In the genomic region with DNA sequence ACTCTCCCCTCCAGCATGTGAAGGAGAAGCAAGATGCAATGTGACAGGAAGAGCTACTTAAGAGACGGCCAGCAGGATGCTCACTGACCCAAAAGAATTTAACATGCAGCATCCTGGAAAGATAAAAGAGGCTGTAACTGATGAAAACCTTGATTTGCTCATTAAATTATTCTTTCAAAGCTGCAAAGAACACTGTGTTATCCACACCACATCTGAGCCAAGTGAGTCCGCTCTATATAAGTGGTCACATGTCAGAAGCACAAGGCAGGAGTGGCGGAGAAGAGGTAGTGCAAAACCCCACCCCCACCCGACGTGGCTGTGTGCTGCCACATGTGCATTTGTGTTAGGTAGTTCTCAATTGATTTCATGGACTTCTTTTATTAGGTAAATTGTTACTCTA, we compare ENCODE assay signal across 20 mouse cellular contexts.
DNase-seq lines count a peak whose midpoint lies in the region; ATAC-seq lines count a peak whose summit lies in the region.
"Had no signal": no experiment of that assay in that cellular context is flagged by ENCODE, and none has a peak within 500 bp of the region (broad histone marks: within the 10 kb centered on the region; RNA-seq: fewer than 3 reads in every experiment).

No protein-coding gene starts in this region.

- whole genome bisulfite sequencing in midbrain, embryonic 13.5 days = 49% methylated on average over 5 of the region's 5 CpGs
- 69% methylated on average over 5 of the region's 5 CpGs for WGBS in midbrain, embryonic 10.5 days
- 61% methylated on average over 5 of the region's 5 CpGs for WGBS in embryonic facial prominence, embryonic 10.5 days

- H3K36me3 ChIP-seq in midbrain, embryonic 13.5 days = no peaks in the 10 kb centered on the region
- H3K36me3 ChIP-seq in midbrain, embryonic 10.5 days = no peaks in the 10 kb centered on the region
- H3K36me3 ChIP-seq in embryonic facial prominence, embryonic 10.5 days (replicated peaks) = no peaks in the 10 kb centered on the region
- H3K36me3 ChIP-seq: G1E; heart, embryonic 13.5 days; hindbrain, embryonic 15.5 days had no signal

- no peaks in the 10 kb centered on the region for H3K9me3 ChIP-seq in midbrain, embryonic 13.5 days
- H3K9me3 ChIP-seq in midbrain, embryonic 10.5 days (replicated peaks) = no peaks in the 10 kb centered on the region
- H3K9me3 ChIP-seq in embryonic facial prominence, embryonic 10.5 days = no peaks in the 10 kb centered on the region
- H3K9me3 ChIP-seq: G1E; heart, embryonic 13.5 days; hindbrain, embryonic 15.5 days had no signal

- H3K27ac ChIP-seq in midbrain, embryonic 13.5 days = no peak overlapping the region
- no peak overlapping the region for H3K27ac ChIP-seq in midbrain, embryonic 10.5 days (replicated peaks)
- no peak overlapping the region for H3K27ac ChIP-seq in embryonic facial prominence, embryonic 10.5 days (replicated peaks)
- H3K27ac ChIP-seq: heart, embryonic 13.5 days; hindbrain, embryonic 15.5 days had no signal

- H3K4me1 ChIP-seq in midbrain, embryonic 13.5 days (replicated peaks) = peaks cover 6% of the 10 kb centered on the region; the same call in 1 of the 2 replicates
- H3K4me1 ChIP-seq in midbrain, embryonic 10.5 days = no peaks in the 10 kb centered on the region
- peaks cover 5% of the 10 kb centered on the region; the same call in 1 of the 2 replicates for H3K4me1 ChIP-seq in embryonic facial prominence, embryonic 10.5 days
- H3K4me1 ChIP-seq: hindbrain, embryonic 15.5 days had no signal

- peak; percentile 1 for DNase-seq in embryo, embryonic 11 days
- no peak for DNase-seq in embryo, embryonic 10.5 days (ENCODE audit: low spot score)
- DNase-seq in midbrain, embryonic 10.5 days (ENCODE audit: low spot score) = no peak
- peak; percentile 12 for DNase-seq in embryonic facial prominence, embryonic 10.5 days (ENCODE audit: low spot score)
- DNase-seq in urinary bladder, postnatal 10 days (ENCODE audit: low spot score) = no peak
- no peak for DNase-seq in spleen, adult 12 weeks (ENCODE audit: low spot score)
- DNase-seq: adrenal gland, postnatal 10 days; B cell, adult 2 months; cerebellum, adult 11-12 months; cerebellum, adult 9-10 months; cerebellum, postnatal 25 days; gastrocnemius, postnatal 36 days; heart, adult 11 months; heart, postnatal 36 days had no signal

- H3K4me3 ChIP-seq in midbrain, embryonic 13.5 days (replicated peaks) = no peak overlapping the region
- H3K4me3 ChIP-seq in midbrain, embryonic 10.5 days = no peak overlapping the region
- no peak overlapping the region for H3K4me3 ChIP-seq in embryonic facial prominence, embryonic 10.5 days
- H3K4me3 ChIP-seq: heart, embryonic 13.5 days; hindbrain, embryonic 15.5 days had no signal

- peak; percentile 63; the same call in 1 of the 2 replicates for ATAC-seq in midbrain, embryonic 13.5 days
- ATAC-seq: CD4-positive, CD25-positive, alpha-beta regulatory T cell, adult 4 months; forebrain, embryonic 14.5 days had no signal

- H3K9ac ChIP-seq in midbrain, embryonic 13.5 days (replicated peaks) = no peak overlapping the region
- H3K9ac ChIP-seq: heart, embryonic 13.5 days; hindbrain, embryonic 15.5 days had no signal

- H3K27me3 ChIP-seq in midbrain, embryonic 13.5 days = no peaks in the 10 kb centered on the region
- H3K27me3 ChIP-seq in midbrain, embryonic 10.5 days (ENCODE audit: low read depth, poor library complexity, severe bottlenecking) = no peaks in the 10 kb centered on the region
- no peaks in the 10 kb centered on the region for H3K27me3 ChIP-seq in embryonic facial prominence, embryonic 10.5 days (replicated peaks; ENCODE audit: low read depth, poor library complexity, severe bottlenecking)
- H3K27me3 ChIP-seq: heart, embryonic 13.5 days; hindbrain, embryonic 15.5 days had no signal

- no peak overlapping the region for H3K4me2 ChIP-seq in midbrain, embryonic 13.5 days (replicated peaks)
- H3K4me2 ChIP-seq: heart, embryonic 13.5 days; hindbrain, embryonic 15.5 days had no signal

Comparison
In these comparisons a context has a peak if more than half of its experiments do, and no peak if none do; other contexts are left out.
1. DNase-seq: peak in embryo, embryonic 11 days (single experiment) and embryonic facial prominence, embryonic 10.5 days (single experiment); none in embryo, embryonic 10.5 days (single experiment), midbrain, embryonic 10.5 days (single experiment), urinary bladder, postnatal 10 days (single experiment) and spleen, adult 12 weeks (single experiment).